Mouse (Mus musculus) layer of hippocampus, adult 8-10 months (tissue): ENCODE results near the gene Fkbp4. TPM values are rescaled to one million over a fixed set of nuclear protein-coding genes. Genes with fewer than 3 reads are reported as not detected.

Source experiments
- DNase-seq, 2 experiments: peaks; one replicate each; pipeline ENCODE4 v3.0.0; 2022; ENCODE audit warnings: low spot score in 2 of 2
- total RNA-seq, 4 experiments: library from RNA; stranded (reverse); gene quantifications; 2 replicates each; pipeline ENCODE4 v1.2.4; 2022

Fkbp4 gene
- 100 to 1,000 TPM; 101 to 133 (median 115) TPM for total RNA-seq

DNA sequence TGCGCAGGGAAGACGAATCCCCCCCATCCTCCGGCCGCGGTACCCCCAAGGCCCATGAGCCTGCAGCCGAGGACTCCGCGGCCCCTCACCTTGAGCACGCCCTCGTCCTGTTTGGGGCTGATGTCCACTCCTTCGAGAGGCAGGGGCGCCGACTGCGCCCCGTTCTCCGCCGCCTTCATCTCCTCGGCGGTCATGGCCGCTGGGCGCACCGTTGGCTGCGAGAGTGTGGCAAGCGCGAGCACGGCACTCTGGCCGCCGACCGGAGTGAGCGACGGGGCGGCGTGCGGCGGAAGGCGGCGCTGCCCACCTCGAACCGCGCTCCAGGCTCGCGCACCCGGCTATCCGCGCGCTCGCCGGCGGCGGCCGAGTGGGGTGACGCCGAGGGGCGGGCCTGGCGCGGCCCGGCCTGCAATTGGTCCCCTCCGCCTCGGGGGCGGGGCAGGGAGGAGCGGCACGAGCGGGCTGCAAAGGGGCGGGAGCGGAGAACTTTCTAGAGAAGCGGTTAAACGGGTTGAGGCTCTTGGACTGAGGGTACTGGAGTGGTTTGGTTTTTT is at the start of gene Fkbp4:
Gene Fkbp4, minus strand, starts transcription at position 361 of the 554 bp plus-strand sequence.
- peak; percentile 86 to 87 for DNase-seq

GRCm38 (mm10) chr6:128487736-128488135 is 49.3 kb upstream of the Fkbp4 start:
- DNase-seq = no peak

- DNase-seq = peak; percentile 87 to 96
Measured at GRCm38 (mm10) chr6:128479463-128480454, 41.3 kb upstream of the Fkbp4 start.

DNA sequence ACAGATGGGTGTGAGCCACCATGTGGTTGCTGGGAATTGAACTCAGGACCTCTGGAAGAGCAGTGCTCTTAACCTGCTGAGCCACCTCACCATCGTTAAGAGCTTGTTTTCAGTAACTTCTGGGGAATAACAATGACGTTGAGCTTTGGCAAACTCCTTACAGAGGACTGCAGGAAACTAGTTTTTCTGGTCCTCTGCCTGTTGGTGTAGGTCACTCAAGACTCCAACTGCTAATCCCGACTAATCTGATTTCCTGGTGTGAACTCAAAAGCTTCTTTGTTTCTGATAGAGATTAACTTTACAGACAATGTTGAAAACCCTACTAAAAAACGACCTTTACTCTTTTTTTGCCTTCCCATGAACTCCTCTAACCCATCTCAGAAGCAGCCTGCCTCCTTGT is 39.0 kb upstream of the Fkbp4 start:
- DNase-seq = no peak

GRCm38 (mm10) chr6:128474112-128474511 is 35.6 kb upstream of the Fkbp4 start:
- DNase-seq = no peak

DNA sequence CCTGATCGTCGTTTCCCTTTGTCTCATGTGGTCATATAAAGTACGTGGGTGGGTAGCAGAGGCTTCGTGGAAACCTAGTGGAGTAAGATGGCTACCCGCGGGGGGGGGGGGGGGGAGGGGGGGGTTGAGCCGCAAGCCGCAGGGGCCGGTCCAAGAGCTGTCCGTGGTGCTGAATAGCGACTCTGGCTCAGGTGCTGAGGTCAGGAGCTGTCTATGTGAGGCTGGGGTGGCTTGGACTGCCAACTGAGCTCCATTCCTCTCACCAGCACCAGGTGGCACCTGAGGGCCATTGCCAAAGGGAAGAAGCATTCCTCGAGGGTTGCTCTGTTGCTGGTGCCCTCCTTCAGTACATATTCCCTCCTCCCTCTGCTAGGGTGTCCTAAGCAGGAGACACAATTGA is 31.0 kb upstream of the Fkbp4 start:
- DNase-seq = no peak

GRCm38 (mm10) chr6:128467298-128467697 is 28.8 kb upstream of the Fkbp4 start:
- no peak for DNase-seq

GRCm38 (mm10) chr6:128466563-128466962 is 28.1 kb upstream of the Fkbp4 start:
- DNase-seq = no peak

GRCm38 (mm10) chr6:128466043-128466442 is 27.6 kb upstream of the Fkbp4 start:
- no peak for DNase-seq

DNA sequence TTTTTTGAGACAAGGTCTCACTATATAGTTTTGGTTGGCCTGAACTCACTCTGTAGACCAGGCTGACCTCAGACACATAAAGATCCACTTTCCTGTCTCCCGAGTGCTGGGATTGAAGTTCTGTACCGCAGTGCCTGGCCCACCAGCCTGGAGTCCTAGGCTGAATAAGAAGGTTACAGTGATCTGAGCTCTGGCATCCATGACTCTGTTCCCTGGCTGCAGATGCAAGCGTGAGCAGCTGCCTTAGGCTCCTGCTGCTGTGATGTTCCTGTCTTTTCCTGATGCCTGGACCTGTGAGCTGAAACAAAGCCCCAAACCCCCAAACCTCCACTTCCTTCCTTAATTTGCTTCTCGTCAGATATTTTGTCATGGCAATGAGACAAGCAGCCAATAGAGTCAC is 26.5 kb upstream of the Fkbp4 start:
- DNase-seq = no peak

DNA sequence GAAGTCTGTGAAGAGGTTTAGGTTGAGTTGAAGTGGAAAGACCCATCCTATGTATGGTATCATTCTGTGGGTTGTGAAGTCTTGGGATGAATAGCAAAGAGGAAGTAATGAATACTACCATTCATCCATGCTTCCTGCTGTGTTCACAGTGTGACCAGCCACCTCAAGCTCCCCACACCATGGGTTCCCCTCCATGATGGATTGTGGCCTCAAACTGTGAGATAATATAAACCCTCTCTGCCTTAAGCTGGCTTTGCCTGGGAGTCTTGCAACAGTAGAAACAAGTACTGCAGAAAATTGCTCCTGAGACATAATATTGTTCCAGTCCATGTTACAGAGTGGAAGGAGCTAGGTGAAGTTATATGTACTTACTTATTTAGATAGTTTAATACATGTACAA is 23.1 kb upstream of the Fkbp4 start:
- no peak for DNase-seq

GRCm38 (mm10) chr6:128460729-128461503 is 22.4 kb upstream of the Fkbp4 start:
- no peak for DNase-seq

GRCm38 (mm10) chr6:128460321-128460720 is 21.8 kb upstream of the Fkbp4 start:
- DNase-seq = no peak

GRCm38 (mm10) chr6:128457186-128457585 is 18.7 kb upstream of the Fkbp4 start:
- DNase-seq = no peak

GRCm38 (mm10) chr6:128455835-128456605 is 17.5 kb upstream of the Fkbp4 start:
- peak in 1 of 2 experiments; percentile 60 for DNase-seq

DNA sequence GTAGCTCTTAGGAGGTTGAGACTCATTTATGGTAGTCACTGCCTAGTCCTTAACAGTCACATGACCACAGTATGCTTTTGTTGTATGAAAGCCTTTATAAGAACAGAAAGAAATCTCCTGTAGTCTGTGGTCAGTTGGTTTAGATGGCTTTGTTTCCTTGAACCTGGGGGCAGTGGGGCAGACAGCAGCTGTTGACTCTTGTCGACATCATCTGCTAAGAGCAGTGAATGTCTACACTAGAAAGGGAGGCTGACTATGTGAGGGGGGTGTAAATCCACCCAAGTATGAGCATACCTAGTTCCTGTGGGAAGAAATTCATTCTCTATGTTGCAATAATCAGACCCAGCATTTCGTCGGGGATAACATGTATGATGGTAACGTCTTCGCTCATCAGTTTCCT is 8.6 kb upstream of the Fkbp4 start:
- no peak for DNase-seq

GRCm38 (mm10) chr6:128445761-128446535 is 7.5 kb upstream of the Fkbp4 start:
- DNase-seq = no peak

DNA sequence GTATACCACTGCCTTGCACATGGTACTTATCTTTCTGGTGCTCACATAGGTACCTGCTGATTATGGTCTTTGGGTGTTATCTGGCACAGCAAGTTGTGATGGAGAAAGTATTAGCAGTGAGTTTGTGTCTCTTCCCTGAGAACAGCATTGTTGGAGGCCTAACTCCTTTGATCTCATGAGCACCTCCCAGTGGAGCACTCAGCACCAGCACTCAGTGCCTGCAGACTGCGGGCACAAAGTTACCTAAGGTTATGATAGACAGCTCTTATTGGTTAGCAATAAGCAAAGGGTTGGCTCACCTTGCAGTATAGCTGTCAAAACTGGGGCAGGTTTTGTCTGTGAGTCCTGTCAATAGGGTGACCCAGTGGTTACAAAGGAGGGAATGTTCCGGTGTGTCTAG is 1.8 kb upstream of the Fkbp4 start:
- no peak for DNase-seq

- DNase-seq = no peak
Measured at GRCm38 (mm10) chr6:128438871-128439341, 429 bp upstream of the Fkbp4 start.

GRCm38 (mm10) chr6:128437731-128438316 is 653 bp downstream of the Fkbp4 start:
- no peak for DNase-seq
